Mouse (Mus musculus) heart, postnatal 0 days (tissue): ENCODE measurements around the gene Susd4. TPM values are rescaled to one million over a fixed set of nuclear protein-coding genes. Genes with fewer than 3 reads are reported as not detected.

ENCODE experiments used
- ATAC-seq: fragments of 200-750 bp; cut with Nextera tagmentation; 2 replicates; pipeline ENCODE4 v1.8.0; 2017; ENCODE audit warnings: low read depth, moderate number of reproducible peaks, moderate library complexity; ENCODE audit not compliant: insufficient read depth
- DNase-seq: peaks from one replicate; pipeline ENCODE4 v3.0.0-alpha.2; 2016; ENCODE audit warnings: low spot score
- H3K27ac ChIP-seq: fragments of 300-500 bp; sonication (generic); 2 replicates; pipeline ENCODE4 v1.5.1; 2014; ENCODE audit warnings: low read depth, mild to moderate bottlenecking
- H3K27me3 ChIP-seq: fragments of 300-500 bp; sonication (generic); 2 replicates; pipeline ENCODE4 v1.6.1; 2014; ENCODE audit warnings: low read length, mixed read lengths; ENCODE audit not compliant: control insufficient read depth, insufficient read depth
- H3K36me3 ChIP-seq: fragments of 300-500 bp; sonication (generic); replicated peaks from 2 replicates; pipeline ENCODE4 v1.6.1; 2014; ENCODE audit warnings: low read length, mixed read lengths; ENCODE audit not compliant: control insufficient read depth, insufficient read depth
- H3K4me1 ChIP-seq: fragments of 300-500 bp; sonication (generic); 2 replicates; pipeline ENCODE4 v1.6.1; 2014; ENCODE audit warnings: antibody characterized with exemption; ENCODE audit not compliant: control insufficient read depth, insufficient read depth
- H3K4me2 ChIP-seq: fragments of 300-500 bp; sonication (generic); 2 replicates; pipeline ENCODE4 v1.6.1; 2014; ENCODE audit warnings: low read depth, mild to moderate bottlenecking, low read length, moderate library complexity
- H3K4me3 ChIP-seq: fragments of 300-500 bp; sonication (generic); 2 replicates; pipeline ENCODE4 v1.5.1; 2014; ENCODE audit warnings: low read depth, low read length
- H3K9ac ChIP-seq: fragments of 300-500 bp; sonication (generic); replicated peaks from 2 replicates; pipeline ENCODE4 v1.6.1; 2014; ENCODE audit warnings: low read depth, low read length, mixed read lengths
- H3K9me3 ChIP-seq: fragments of 300-500 bp; sonication (generic); replicated peaks from 2 replicates; pipeline ENCODE4 v1.6.1; 2016; ENCODE audit warnings: low read length; ENCODE audit not compliant: control insufficient read depth
- CTCF ChIP-seq: IDR thresholded peaks from 2 replicates; pipeline ENCODE4 v1.5.1; 2016; ENCODE audit warnings: antibody characterized with exemption, control low read depth, low read depth
- EP300 ChIP-seq: IDR thresholded peaks from 2 replicates; pipeline ENCODE4 v1.6.1; 2016; ENCODE audit warnings: antibody characterized with exemption, low read depth
- WGBS: fragments of 180-500 bp; shearing (Covaris S2); extraction: QIAGEN DNeasy Blood & Tissue Kit; methylation state at CpG from one replicate; pipeline ENCODE4 v1.1.7; 2014; 5-methylcytosine and 5-hydroxymethylcytosine counted together
- polyA plus RNA-seq: library from polyadenylated mRNA; unstranded; fragments of >200 nt; fragmentation: Nextera tagmentation; extraction: Ambion mirVana; gene quantifications from 2 replicates; pipeline ENCODE4 v1.2.1, GENCODE M21; 2015
- total RNA-seq: library from RNA; depleted of rRNA; stranded (reverse); fragments of >200 nt; gene quantifications from 2 replicates; pipeline ENCODE4 v1.2.3, GENCODE M21; 2014; ENCODE audit warnings: low replicate concordance

Susd4 gene
- total and polyA plus RNA-seq, 2 experiments from 2014 or later, result 1.8 to 6.4 TPM

- H3K4me2 ChIP-seq, result no peak overlapping the region
- ATAC-seq (no peak), DNase-seq (no peak)
- no peak overlapping the region for H3K27ac ChIP-seq
- no peak overlapping the region for H3K9ac ChIP-seq
- no peaks in the 10 kb centered on the region for H3K4me1 ChIP-seq
- H3K4me3 ChIP-seq, result no peak overlapping the region
- no peak for TF ChIP-seq CTCF
- H3K9me3 ChIP-seq, result no peaks in the 10 kb centered on the region
- 75% methylated on average over 12 of the region's 12 CpGs for WGBS
- H3K36me3 ChIP-seq, result no peaks in the 10 kb centered on the region
- H3K27me3 ChIP-seq, result no peaks in the 10 kb centered on the region
Measured at GRCm38 (mm10) chr1:182897506-182898138, 134.0 kb downstream of the Susd4 start.

DNA sequence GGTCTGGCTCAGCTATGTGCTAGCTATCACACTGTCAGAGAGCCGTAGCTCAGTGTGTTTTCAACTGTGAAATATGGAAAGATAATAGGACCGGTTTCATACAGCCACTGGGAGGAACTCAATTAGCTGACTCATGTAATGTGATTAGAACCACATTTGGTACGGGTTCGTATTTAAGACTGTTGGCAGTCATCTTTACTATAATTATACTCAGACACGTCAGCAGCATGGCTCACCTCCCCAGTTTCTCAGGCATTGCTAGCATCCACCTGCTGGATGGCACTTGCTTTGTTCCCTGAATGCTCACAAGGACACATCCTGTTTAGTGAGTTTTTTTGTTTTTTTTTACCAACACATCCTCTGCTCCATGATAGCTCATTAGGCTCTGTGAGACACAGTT lies 138.4 kb downstream of the Susd4 start:
- Histone ChIP-seq H3K27ac (no peak overlapping the region), H3K9me3 (no peaks in the 10 kb centered on the region), H3K27me3 (no peaks in the 10 kb centered on the region), H3K36me3 (no peaks in the 10 kb centered on the region), H3K4me1 (no peaks in the 10 kb centered on the region), H3K4me3 (no peak overlapping the region), H3K4me2 (no peak overlapping the region), H3K9ac (no peak overlapping the region)
- DNase-seq, result no peak
- ATAC-seq, result no peak
- TF ChIP-seq CTCF (no peak), EP300 (no peak)
- 26% methylated on average over 5 of the region's 5 CpGs for WGBS

DNA sequence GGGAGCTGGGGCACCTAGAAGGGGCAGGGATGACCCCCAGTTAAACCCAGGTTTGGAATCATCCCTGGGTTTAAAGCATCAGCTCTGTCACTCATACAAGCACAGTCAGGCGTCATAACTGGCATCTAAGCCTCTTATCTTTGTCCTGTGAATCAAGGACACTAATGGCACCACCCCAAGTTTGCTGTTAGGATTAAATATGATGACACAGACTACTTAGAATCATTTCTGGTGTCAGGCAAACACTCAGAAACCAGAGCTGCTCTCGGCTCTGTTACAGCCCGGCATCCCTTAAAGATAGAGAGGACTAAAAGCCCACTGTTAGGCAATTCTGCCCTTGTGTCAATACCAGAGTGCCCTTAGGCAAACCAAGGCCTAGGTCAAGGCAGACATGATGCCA lies 139.2 kb downstream of the Susd4 start:
- Histone ChIP-seq H3K9me3 (no peaks in the 10 kb centered on the region), H3K4me3 (no peak overlapping the region), H3K27me3 (no peaks in the 10 kb centered on the region), H3K4me1 (peaks cover 3% of the 10 kb centered on the region), H3K4me2 (no peak overlapping the region), H3K9ac (no peak overlapping the region), H3K27ac (no peak overlapping the region), H3K36me3 (no peaks in the 10 kb centered on the region)
- WGBS, result 45% methylated on average over 3 of the region's 3 CpGs
- TF ChIP-seq EP300 (no peak), CTCF (no peak)
- DNase-seq (no peak), ATAC-seq (no peak)

DNA sequence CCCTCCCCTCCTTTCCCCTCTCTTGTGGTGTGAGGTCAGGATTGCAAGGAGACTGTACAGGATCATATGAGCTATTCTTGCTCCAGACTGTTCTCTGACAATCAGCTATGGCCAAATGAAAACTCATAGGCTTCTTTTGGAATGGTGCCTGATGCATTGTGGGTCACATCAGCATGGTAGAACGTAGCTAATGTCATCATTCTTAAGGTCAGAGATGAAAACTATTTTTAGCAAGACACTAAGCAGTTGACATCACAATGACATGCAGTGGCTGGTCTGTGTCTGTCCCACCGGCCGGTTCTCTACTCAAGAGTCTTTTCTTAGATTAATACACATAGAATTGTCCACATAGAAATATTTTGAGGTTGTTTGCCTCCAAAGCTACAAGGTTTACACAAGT lies 142.0 kb downstream of the Susd4 start:
- 24% methylated on average over 3 of the region's 3 CpGs for WGBS
- peak; percentile 79 for DNase-seq
- no peaks in the 10 kb centered on the region for H3K27me3 ChIP-seq
- H3K36me3 ChIP-seq, result no peaks in the 10 kb centered on the region
- H3K4me2 ChIP-seq, result no peak overlapping the region
- peak overlapping the region; percentile 74 for H3K27ac ChIP-seq
- H3K9me3 ChIP-seq, result no peaks in the 10 kb centered on the region
- TF ChIP-seq CTCF, result no peak
- TF ChIP-seq EP300, result no peak
- peaks cover 12% of the 10 kb centered on the region for H3K4me1 ChIP-seq
- H3K4me3 ChIP-seq, result no peak overlapping the region
- H3K9ac ChIP-seq, result no peak overlapping the region
- peak; percentile 55 for ATAC-seq

- DNase-seq (peak; percentile 98), ATAC-seq (peak; percentile 89)
- Histone ChIP-seq H3K9ac (no peak overlapping the region; the same call in 1 of the 2 replicates), H3K4me3 (no peak overlapping the region), H3K36me3 (no peaks in the 10 kb centered on the region), H3K4me2 (peak overlapping the region; percentile 23), H3K4me1 (peaks cover 12% of the 10 kb centered on the region), H3K9me3 (0 out of 2 replicates have a peak, but pooled peaks cover 6% of the 10 kb centered on the region), H3K27me3 (no peaks in the 10 kb centered on the region), H3K27ac (peak overlapping the region; percentile 52)
- 16% methylated on average over 14 of the region's 14 CpGs for WGBS
- TF ChIP-seq CTCF (no peak), EP300 (peak; percentile 71; the same call in 1 of the 2 replicates)
Measured at GRCm38 (mm10) chr1:182908050-182909036, 144.7 kb downstream of the Susd4 start.
